Mouse (Mus musculus) lung, embryonic 15.5 days (tissue): ENCODE results near the gene Zfp746. TPM values are rescaled to one million over a fixed set of nuclear protein-coding genes. Genes with fewer than 3 reads are reported as not detected.
A peak's percentile ranks its signal among the peaks of the same experiment; 100 is the strongest.

ENCODE experiments used
- ATAC-seq: fragments of 200-750 bp; cut with Nextera tagmentation; 2 replicates; pipeline ENCODE4 v1.8.0; 2017; ENCODE audit warnings: moderate number of reproducible peaks, borderline replicate concordance; ENCODE audit not compliant: low FRiP score, low TSS enrichment; ENCODE audit errors: extremely low read depth
- H3K27ac ChIP-seq: fragments of 300-500 bp; sonication (generic); 2 replicates; pipeline ENCODE4 v1.5.1; 2015; ENCODE audit warnings: moderate library complexity, mild to moderate bottlenecking, inconsistent platforms
- H3K27me3 ChIP-seq: fragments of 300-500 bp; sonication (generic); 2 replicates; pipeline ENCODE4 v1.6.1; 2015; ENCODE audit warnings: inconsistent platforms
- H3K36me3 ChIP-seq: fragments of 300-500 bp; sonication (generic); 2 replicates; pipeline ENCODE4 v1.6.1; 2015; ENCODE audit warnings: inconsistent platforms
- H3K4me1 ChIP-seq: fragments of 300-500 bp; sonication (generic); 2 replicates; pipeline ENCODE4 v1.6.1; 2015; ENCODE audit warnings: inconsistent platforms
- H3K4me2 ChIP-seq: fragments of 300-500 bp; sonication (generic); 2 replicates; pipeline ENCODE4 v1.6.1; 2015; ENCODE audit warnings: inconsistent platforms, mild to moderate bottlenecking, moderate library complexity
- H3K4me3 ChIP-seq: fragments of 300-500 bp; sonication (generic); 2 replicates; pipeline ENCODE4 v1.5.1; 2015; ENCODE audit warnings: mild to moderate bottlenecking, inconsistent platforms
- H3K9ac ChIP-seq: fragments of 300-500 bp; sonication (generic); 2 replicates; pipeline ENCODE4 v1.6.1; 2015; ENCODE audit warnings: inconsistent platforms
- H3K9me3 ChIP-seq: fragments of 300-500 bp; sonication (generic); 2 replicates; pipeline ENCODE4 v1.6.1; 2016; ENCODE audit warnings: inconsistent platforms
- WGBS: fragments of 180-500 bp; shearing (Covaris S2); methylation state at CpG from one replicate; pipeline ENCODE4 v1.1.7; 2015; 5-methylcytosine and 5-hydroxymethylcytosine counted together
- microRNA-seq: library from miRNA; unstranded; fragments of <30 nt; microRNA quantifications from one replicate; pipeline ENCODE4, GENCODE M21; 2016
- polyA plus RNA-seq: library from polyadenylated mRNA; unstranded; fragments of >200 nt; fragmentation: Nextera tagmentation; extraction: Ambion mirVana; gene quantifications from 2 replicates; pipeline ENCODE4 v1.2.1, GENCODE M21; 2015

Zfp746 gene
- polyA plus RNA-seq, 1 experiment from 2014 or later = 22.2 TPM

GRCm38 (mm10) chr6:48025905-48026660 is 60.3 kb downstream of the Zfp746 start:
- H3K4me3 ChIP-seq = no peak overlapping the region
- peaks cover 19% of the 10 kb centered on the region for H3K9me3 ChIP-seq
- H3K4me2 ChIP-seq = no peak overlapping the region
- no peak for ATAC-seq
- no peak overlapping the region for H3K9ac ChIP-seq
- 89% methylated on average over 10 of the region's 10 CpGs for WGBS
- H3K27ac ChIP-seq = no peak overlapping the region
- H3K4me1 ChIP-seq = no peaks in the 10 kb centered on the region
- H3K36me3 ChIP-seq = peaks cover 84% of the 10 kb centered on the region
- H3K27me3 ChIP-seq = no peaks in the 10 kb centered on the region

- peaks cover 19% of the 10 kb centered on the region for H3K9me3 ChIP-seq
- H3K27me3 ChIP-seq = no peaks in the 10 kb centered on the region
- H3K9ac ChIP-seq = no peak overlapping the region
- H3K4me2 ChIP-seq = no peak overlapping the region
- H3K36me3 ChIP-seq = peaks cover 73% of the 10 kb centered on the region
- no peak overlapping the region for H3K27ac ChIP-seq
- H3K4me1 ChIP-seq = no peaks in the 10 kb centered on the region
- no peak overlapping the region for H3K4me3 ChIP-seq
- ATAC-seq = no peak; the same call in 1 of the 2 replicates
- WGBS = 84% methylated on average over 21 of the region's 21 CpGs
Observed at GRCm38 (mm10) chr6:48024994-48025345, 61.4 kb downstream of the Zfp746 start.

GRCm38 (mm10) chr6:48024330-48024993 is 61.9 kb downstream of the Zfp746 start:
- no peak overlapping the region for H3K9ac ChIP-seq
- peak; percentile 46; the same call in 1 of the 2 replicates for ATAC-seq
- H3K36me3 ChIP-seq = peaks cover 70% of the 10 kb centered on the region
- WGBS = 83% methylated on average over 43 of the region's 43 CpGs
- H3K4me3 ChIP-seq = no peak overlapping the region
- H3K4me2 ChIP-seq = no peak overlapping the region
- no peak overlapping the region for H3K27ac ChIP-seq
- H3K27me3 ChIP-seq = no peaks in the 10 kb centered on the region
- peaks cover 19% of the 10 kb centered on the region for H3K9me3 ChIP-seq
- no peaks in the 10 kb centered on the region for H3K4me1 ChIP-seq

GRCm38 (mm10) chr6:48022672-48023071 is 63.7 kb downstream of the Zfp746 start:
- no peak overlapping the region for H3K9ac ChIP-seq
- H3K4me1 ChIP-seq = no peaks in the 10 kb centered on the region
- H3K27me3 ChIP-seq = no peaks in the 10 kb centered on the region
- H3K27ac ChIP-seq = no peak overlapping the region
- H3K4me2 ChIP-seq = no peak overlapping the region
- WGBS = 65% methylated on average over 2 of the region's 2 CpGs
- ATAC-seq = no peak
- H3K36me3 ChIP-seq = peaks cover 53% of the 10 kb centered on the region
- H3K9me3 ChIP-seq = peaks cover 19% of the 10 kb centered on the region
- no peak overlapping the region for H3K4me3 ChIP-seq

- Histone ChIP-seq H3K9ac (no peak overlapping the region), H3K4me3 (no peak overlapping the region), H3K36me3 (peaks cover 44% of the 10 kb centered on the region), H3K27ac (no peak overlapping the region), H3K4me1 (no peaks in the 10 kb centered on the region), H3K9me3 (peaks cover 19% of the 10 kb centered on the region), H3K4me2 (no peak overlapping the region), H3K27me3 (no peaks in the 10 kb centered on the region)
- no peak for ATAC-seq
- 83% methylated on average over 1 of the region's 1 CpGs for WGBS
Observed at GRCm38 (mm10) chr6:48021678-48022077, 64.7 kb downstream of the Zfp746 start.

GRCm38 (mm10) chr6:48020006-48020405 is 66.4 kb downstream of the Zfp746 start:
- Histone ChIP-seq H3K4me3 (no peak overlapping the region), H3K36me3 (peaks cover 27% of the 10 kb centered on the region), H3K27me3 (no peaks in the 10 kb centered on the region), H3K27ac (no peak overlapping the region), H3K4me1 (no peaks in the 10 kb centered on the region), H3K9me3 (peaks cover 10% of the 10 kb centered on the region), H3K4me2 (no peak overlapping the region), H3K9ac (no peak overlapping the region)
- no peak for ATAC-seq
- 86% methylated on average over 2 of the region's 2 CpGs for WGBS

- Histone ChIP-seq H3K4me3 (no peak overlapping the region), H3K9me3 (no peaks in the 10 kb centered on the region), H3K36me3 (no peaks in the 10 kb centered on the region), H3K4me1 (no peaks in the 10 kb centered on the region), H3K9ac (no peak overlapping the region), H3K27ac (no peak overlapping the region), H3K4me2 (peak overlapping the region; percentile 67; the same call in 1 of the 2 replicates), H3K27me3 (0 out of 2 replicates have a peak, but pooled peaks cover 6% of the 10 kb centered on the region)
- ATAC-seq = no peak
- 93% methylated on average over 9 of the region's 9 CpGs for WGBS
Observed at GRCm38 (mm10) chr6:48016841-48017240, 69.6 kb downstream of the Zfp746 start.

GRCm38 (mm10) chr6:48016090-48016521 is 70.3 kb downstream of the Zfp746 start:
- H3K4me2 ChIP-seq = peak overlapping the region; percentile 67
- no peak overlapping the region for H3K9ac ChIP-seq
- 0 out of 2 replicates have a peak, but pooled peaks cover 6% of the 10 kb centered on the region for H3K27me3 ChIP-seq
- WGBS = under 1% methylated on average over 18 of the region's 24 CpGs
- peak; percentile 91 for ATAC-seq
- peaks cover under 1% of the 10 kb centered on the region; the same call in 1 of the 2 replicates for H3K4me1 ChIP-seq
- no peaks in the 10 kb centered on the region for H3K9me3 ChIP-seq
- no peaks in the 10 kb centered on the region for H3K36me3 ChIP-seq
- H3K4me3 ChIP-seq = peak overlapping the region; percentile 38
- peak overlapping the region; percentile 35; the same call in 1 of the 2 replicates for H3K27ac ChIP-seq

Small RNA genes within 50 kb of the gene (microRNA-seq; reads per million reads assigned to microRNA genes)
- gene Gm24563 = not detected

Other genes starting within 250 kb of the Zfp746 start
- gene Zfp282, start 209.4 kb downstream of the Zfp746 start, polyA plus RNA-seq = 16.6 and 17.9 TPM in 2 replicates
- 18.0 and 18.6 TPM in 2 replicates for gene Zfp212, start 166.1 kb downstream of the Zfp746 start, polyA plus RNA-seq
- 7.0 and 8.8 TPM in 2 replicates for gene Zfp956, start 133.2 kb downstream of the Zfp746 start, polyA plus RNA-seq
- gene Zfp777, start 37.7 kb downstream of the Zfp746 start, polyA plus RNA-seq = 7.8 and 8.2 TPM in 2 replicates